Mouse (Mus musculus) C2C12 (cell line): Measurements from ENCODE around the gene Tpk1.

Experiments
- CEBPB ChIP-seq: IDR thresholded peaks from one replicate; pipeline ENCODE4 v1.6.1; 2011; ENCODE audit warnings: low read depth, mild to moderate bottlenecking, control low read depth, moderate library complexity
- CTCF ChIP-seq: IDR thresholded peaks from one replicate; pipeline ENCODE4 v1.5.1; 2011; ENCODE audit not compliant: control insufficient read depth, insufficient read depth, insufficient read length
- FOSL1 ChIP-seq: IDR thresholded peaks from one replicate; pipeline ENCODE4 v1.8.0; 2011; ENCODE audit warnings: mild to moderate bottlenecking, low read length; ENCODE audit not compliant: poor library complexity, insufficient read depth, severe bottlenecking
- MAX ChIP-seq: IDR thresholded peaks from one replicate; pipeline ENCODE4 v1.6.1; 2011; ENCODE audit warnings: mild to moderate bottlenecking, control low read depth
- USF1 ChIP-seq: IDR thresholded peaks from one replicate; pipeline ENCODE4 v1.6.1; 2011; ENCODE audit warnings: low read depth, mild to moderate bottlenecking, control low read depth, moderate library complexity

GRCm38 (mm10) chr6:43649516-43649915 lies 16.6 kb downstream of the Tpk1 start:
- TF ChIP-seq FOSL1 (no peak), CTCF (no peak), CEBPB (no peak), MAX (no peak), USF1 (no peak)
